Mouse (Mus musculus) liver, postnatal 0 days (tissue): Measurements from ENCODE around the gene Sf3b6.

ENCODE experiments used
- CTCF ChIP-seq: sonication (generic); IDR thresholded peaks from 2 replicates; pipeline ENCODE4 v1.5.1; 2016; ENCODE audit warnings: antibody characterized with exemption, low read depth
- EP300 ChIP-seq: IDR thresholded peaks from 2 replicates; pipeline ENCODE4 v1.6.1; 2016; ENCODE audit warnings: antibody characterized with exemption, low read depth, mild to moderate bottlenecking

DNA sequence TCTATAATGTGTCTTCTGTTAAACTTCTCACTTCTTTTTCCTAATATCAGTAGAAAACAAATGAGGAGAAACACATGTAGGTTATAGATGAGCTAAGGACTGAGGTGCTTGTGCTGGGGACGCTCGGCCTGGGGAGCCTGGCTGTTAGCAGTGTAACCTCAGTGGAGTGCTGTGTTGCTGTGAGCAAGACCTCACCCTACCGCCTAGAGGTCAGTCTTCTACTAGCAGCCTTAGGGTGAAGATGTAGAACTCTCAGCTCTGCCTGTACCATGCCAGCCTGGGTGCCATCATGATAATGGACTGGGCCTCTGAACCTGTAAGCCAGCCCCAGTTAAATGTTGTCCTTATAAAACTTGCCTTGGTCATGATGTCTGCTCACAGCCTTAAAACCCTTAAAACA lies 9.9 kb downstream of the Sf3b6 start:
- TF ChIP-seq CTCF (no peak), EP300 (no peak)
